Mouse (Mus musculus) common myeloid progenitor, adult 5-6 weeks (primary cell): ENCODE results near the gene Sparc. TPM values are rescaled to one million over a fixed set of nuclear protein-coding genes. Genes with fewer than 3 reads are reported as not detected.

Experiments used
- ATAC-seq: replicated peaks from 2 replicates; pipeline ENCODE4 v1.8.0; 2016; ENCODE audit warnings: low read depth, mild to moderate bottlenecking, moderate TSS enrichment, inconsistent platforms; ENCODE audit not compliant: poor library complexity, severe bottlenecking
- total RNA-seq: library from RNA; stranded (forward); fragments of 200-1000, 187-1606 nt; gene quantifications from 2 replicates; pipeline ENCODE4 v1.2.3, GENCODE M21; 2017

The Sparc gene
- total RNA-seq, 1 experiment from 2014 or later = not detected

- ATAC-seq = no peak
Observed at GRCm38 (mm10) chr11:55410502-55410901, 12.5 kb downstream of the Sparc start.

- no peak for ATAC-seq
Observed at GRCm38 (mm10) chr11:55410005-55410404, 13.0 kb downstream of the Sparc start.

GRCm38 (mm10) chr11:55407133-55407532 lies 15.8 kb downstream of the Sparc start:
- no peak for ATAC-seq

- ATAC-seq = 0 out of 2 replicates have a peak, but pooled peaks have one; percentile 22
Observed at GRCm38 (mm10) chr11:55405601-55406469, 17.1 kb downstream of the Sparc start.

GRCm38 (mm10) chr11:55404659-55405457 lies 18.1 kb downstream of the Sparc start:
- no peak for ATAC-seq

DNA sequence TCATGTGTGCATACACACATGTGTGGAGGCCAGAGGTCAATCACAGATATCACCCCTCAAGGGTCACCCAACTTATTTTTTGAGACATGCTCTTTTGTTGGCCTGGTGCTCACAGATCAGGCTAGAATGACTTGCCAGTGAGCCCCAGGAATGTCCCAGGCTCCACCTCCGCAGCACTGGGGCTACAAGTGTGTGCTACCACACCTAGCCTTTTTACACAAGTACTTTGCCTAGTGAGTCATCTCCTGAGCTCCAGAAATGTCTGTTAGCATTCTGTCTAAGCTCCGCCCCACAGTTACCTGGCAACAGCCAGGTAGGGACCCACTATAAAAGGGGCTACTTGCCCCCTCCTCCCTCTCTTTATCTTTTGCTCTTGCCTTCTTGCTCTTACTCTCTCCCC lies 22.1 kb downstream of the Sparc start:
- ATAC-seq = no peak

DNA sequence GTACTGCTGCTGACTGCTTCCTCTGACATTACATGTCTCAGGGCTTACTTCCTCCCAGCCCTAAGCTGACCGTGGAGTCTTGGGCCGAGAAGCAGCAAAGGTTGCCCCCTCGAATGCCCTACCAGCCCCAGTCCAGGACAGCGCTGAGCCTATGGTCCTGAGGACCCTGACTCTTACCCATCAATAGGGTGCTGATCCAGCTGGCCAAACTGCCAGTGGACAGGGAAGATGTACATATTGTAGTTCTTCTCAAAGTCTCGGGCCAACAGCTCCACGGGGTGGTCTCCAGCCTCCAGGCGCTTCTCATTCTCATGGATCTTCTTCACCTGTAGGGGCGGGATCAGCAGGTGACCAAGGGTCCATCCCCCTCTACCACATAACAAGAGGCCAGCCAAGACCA lies 24.6 kb downstream of the Sparc start:
- ATAC-seq = no peak

DNA sequence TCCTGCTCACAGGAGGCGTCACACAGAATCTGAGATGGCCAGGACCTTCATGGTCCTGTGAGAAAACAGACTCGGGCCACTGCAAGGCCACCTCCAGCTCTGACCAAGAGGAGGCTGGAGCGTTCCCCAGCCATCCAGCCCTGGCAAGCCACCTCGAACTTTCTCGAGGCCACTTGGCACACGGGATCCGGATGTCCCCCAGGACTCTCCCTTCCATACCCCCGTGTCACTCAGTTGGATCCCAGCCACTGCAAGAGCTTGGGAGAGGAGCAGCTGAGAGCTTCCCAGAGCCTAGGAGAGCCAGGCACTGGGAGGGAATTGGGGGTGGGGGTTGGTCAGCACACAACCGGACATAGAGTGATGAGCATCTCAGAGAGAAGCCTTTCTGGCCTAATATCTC lies 25.5 kb downstream of the Sparc start:
- ATAC-seq = no peak

DNA sequence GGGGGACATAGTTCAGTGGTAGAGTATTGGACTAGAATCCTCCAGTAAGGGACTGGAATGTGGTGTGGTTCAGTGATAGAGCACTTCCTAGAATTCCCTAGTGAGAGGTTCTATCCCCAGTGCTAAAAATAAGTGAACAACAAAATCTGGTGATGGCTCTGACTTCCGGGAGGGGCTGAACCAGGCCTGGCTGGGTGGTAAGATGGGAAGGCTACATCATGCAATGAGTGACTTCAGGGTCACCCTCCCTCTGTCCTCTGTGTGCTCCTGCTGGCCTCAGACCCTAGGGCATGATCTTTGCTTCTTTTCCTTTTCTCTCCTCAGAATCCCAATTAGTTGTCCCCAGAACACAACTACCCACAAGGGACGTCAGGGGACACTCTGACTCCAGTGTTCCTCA lies 25.9 kb downstream of the Sparc start:
- ATAC-seq = no peak

- peak; percentile 40; the same call in 1 of the 2 replicates for ATAC-seq
Observed at GRCm38 (mm10) chr11:55395073-55395642, 27.8 kb downstream of the Sparc start.

DNA sequence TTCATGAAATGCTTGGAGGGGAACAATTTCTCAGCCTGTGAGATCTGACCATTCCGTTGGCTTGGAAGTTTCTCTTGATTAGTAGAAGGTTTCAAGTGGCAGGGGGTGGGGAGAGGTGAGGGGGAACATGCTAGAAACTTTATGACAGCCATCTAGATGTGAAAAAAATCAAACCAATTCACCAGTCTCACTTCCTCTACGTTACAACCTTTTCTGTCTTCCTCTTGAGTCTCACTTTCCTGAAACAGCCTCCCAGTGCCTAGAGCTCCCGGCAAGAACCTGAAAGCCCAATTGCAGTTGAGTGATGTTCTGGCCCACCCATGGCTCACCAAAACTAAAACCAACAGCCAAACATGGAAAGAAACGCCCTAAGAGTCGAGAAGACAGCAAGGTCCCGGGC lies 28.4 kb downstream of the Sparc start:
- ATAC-seq = peak; percentile 31; the same call in 1 of the 2 replicates

DNA sequence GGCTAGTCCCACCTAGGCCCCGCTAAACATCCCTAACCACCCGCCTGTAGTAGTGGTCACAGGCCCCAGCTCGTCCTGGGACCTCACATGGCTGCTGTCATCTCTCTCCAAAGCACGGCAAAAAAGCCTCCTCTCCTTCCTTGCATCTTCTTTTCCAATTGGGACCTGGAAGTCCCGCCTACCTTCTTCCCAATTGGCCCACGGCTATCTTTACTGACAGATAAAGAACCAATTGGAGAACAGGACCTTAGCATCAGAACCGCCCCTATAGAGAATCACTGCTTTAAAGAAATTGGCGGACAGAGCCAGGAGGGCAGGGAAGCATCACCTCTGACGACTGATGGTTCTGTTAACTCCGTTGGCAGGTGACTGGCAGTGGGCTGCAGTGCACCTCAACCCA lies 30.5 kb downstream of the Sparc start:
- no peak for ATAC-seq

GRCm38 (mm10) chr11:55389778-55390177 lies 33.2 kb downstream of the Sparc start:
- peak; percentile 67 for ATAC-seq

DNA sequence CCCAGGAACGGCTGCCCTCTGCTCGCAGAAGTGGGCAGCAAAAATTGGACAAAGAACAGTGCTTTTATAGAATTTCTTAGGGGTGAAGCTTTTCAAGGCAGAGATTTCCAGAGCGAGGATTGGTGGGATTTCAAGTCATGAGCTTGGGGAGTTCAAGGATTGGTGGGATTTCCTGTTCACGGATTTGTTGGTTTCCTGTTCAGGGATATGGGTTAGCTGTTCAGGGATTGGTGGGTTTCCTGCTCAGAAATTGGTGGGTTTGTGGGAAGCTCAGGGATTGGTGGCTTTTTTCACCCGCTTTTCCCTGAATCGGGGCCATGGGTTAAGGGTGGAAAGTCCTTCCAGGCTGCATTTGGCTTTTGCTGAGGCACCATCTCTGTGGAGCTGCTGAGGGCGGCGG lies 35.4 kb downstream of the Sparc start:
- no peak for ATAC-seq

DNA sequence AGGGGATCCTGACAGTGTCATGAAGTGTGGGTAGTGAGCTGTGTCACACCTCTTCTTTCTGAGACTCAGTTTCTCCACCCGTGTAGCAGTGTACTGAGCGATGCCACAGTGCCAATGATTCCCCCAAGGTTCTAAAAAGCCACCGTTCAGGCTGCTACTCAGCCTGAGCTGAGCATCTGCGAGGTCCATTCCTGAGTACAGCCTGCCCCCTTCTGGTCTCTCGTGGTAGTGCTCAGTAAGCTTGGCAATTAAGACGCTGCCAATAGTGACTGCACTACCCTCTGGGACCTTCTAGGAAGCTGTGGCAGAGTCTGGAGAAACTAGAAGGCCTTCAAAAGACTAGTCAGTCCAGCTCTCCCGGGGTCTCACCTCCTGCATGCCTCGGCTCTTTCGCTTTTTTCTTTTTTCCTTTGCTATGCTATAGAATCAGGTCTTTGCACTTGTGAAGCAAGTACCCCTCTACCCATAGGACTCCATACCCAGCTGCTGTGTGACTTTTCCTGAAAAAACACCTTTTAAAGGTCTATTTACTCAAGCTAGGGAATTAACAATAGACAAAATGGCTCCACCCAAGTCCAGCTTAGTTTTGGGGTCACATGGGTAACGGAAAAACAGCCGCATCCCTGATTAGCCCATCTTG lies 36.4 kb downstream of the Sparc start:
- peak; percentile 96 for ATAC-seq

- no peak for ATAC-seq
Observed at GRCm38 (mm10) chr11:55383463-55384045, 39.4 kb downstream of the Sparc start.

GRCm38 (mm10) chr11:55380908-55381307 lies 42.1 kb downstream of the Sparc start:
- peak; percentile 80 for ATAC-seq

- no peak for ATAC-seq
Observed at GRCm38 (mm10) chr11:55378371-55378770, 44.6 kb downstream of the Sparc start.

DNA sequence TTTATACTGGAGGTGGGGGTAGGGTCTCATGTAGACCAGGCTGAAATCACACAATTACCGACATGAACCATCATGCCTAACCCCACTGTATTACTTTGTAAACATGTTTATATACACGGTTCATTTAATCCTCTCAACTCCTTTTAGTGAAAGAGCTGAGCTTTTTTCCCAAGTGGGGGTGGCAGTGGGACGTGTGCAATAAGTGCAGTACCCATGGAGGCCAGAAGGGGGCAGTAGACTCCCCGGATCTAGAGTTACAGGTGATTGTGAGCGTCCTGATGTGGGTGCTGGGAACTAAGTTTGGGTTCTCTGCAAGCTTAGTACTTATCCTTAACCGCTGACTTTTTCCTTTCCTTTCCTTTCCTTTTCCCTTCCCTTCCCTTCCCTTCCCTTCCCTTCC lies 49.1 kb downstream of the Sparc start:
- no peak for ATAC-seq

GRCm38 (mm10) chr11:55373373-55373772 lies 49.6 kb downstream of the Sparc start:
- ATAC-seq = no peak
